Mouse (Mus musculus) ES-E14 (cell line): Measurements from ENCODE around the gene Lmod3. TPM values are rescaled to one million over a fixed set of nuclear protein-coding genes. Genes with fewer than 3 reads are reported as not detected.

Source experiments
- DNase-seq: peaks from one replicate; pipeline ENCODE4 v3.0.0-alpha.2; 2013; ENCODE audit warnings: low read depth, low spot score
- H3K27ac ChIP-seq: 2 replicates; pipeline ENCODE4 v1.5.1; 2012; ENCODE audit warnings: low read depth, mild to moderate bottlenecking, low read length, moderate library complexity, mixed read lengths; ENCODE audit not compliant: poor library complexity, insufficient read depth, severe bottlenecking
- H3K36me3 ChIP-seq: 2 replicates; pipeline ENCODE4 v1.6.1; 2012; ENCODE audit warnings: mild to moderate bottlenecking, low read length, moderate library complexity, mixed read lengths; ENCODE audit not compliant: control insufficient read depth, poor library complexity, insufficient read depth, severe bottlenecking
- H3K4me1 ChIP-seq, 2 experiments: fragments of 150-350 bp in 1 of 2; sonication (generic) in 1 of 2; 2 replicates each; pipeline ENCODE4 v1.6.1; 2012; ENCODE audit warnings: low read length in 2 of 2, mild to moderate bottlenecking in 1 of 2, mixed read lengths in 1 of 2; ENCODE audit not compliant: control insufficient read depth in 2 of 2, insufficient read depth in 2 of 2, poor library complexity in 1 of 2
- H3K4me3 ChIP-seq, 2 experiments: fragments of 150-350 bp in 1 of 2; sonication (generic) in 1 of 2; 2 replicates each; pipeline ENCODE4 v1.5.1; 2012; ENCODE audit warnings: low read length in 2 of 2, low read depth in 1 of 2, mild to moderate bottlenecking in 1 of 2, mixed read lengths in 1 of 2; ENCODE audit not compliant: insufficient read depth in 1 of 2, poor library complexity in 1 of 2, severe bottlenecking in 1 of 2
- H3K9ac ChIP-seq: 2 replicates; pipeline ENCODE4 v1.6.1; 2012; ENCODE audit warnings: low read depth, mild to moderate bottlenecking, low read length, mixed read lengths; ENCODE audit not compliant: poor library complexity, insufficient read depth, severe bottlenecking
- H3K9me3 ChIP-seq: fragments of 150-350 bp; sonication (generic); 2 replicates; pipeline ENCODE4 v1.6.1; 2012; ENCODE audit warnings: low read depth, mild to moderate bottlenecking, low read length; ENCODE audit not compliant: control insufficient read depth, insufficient read depth
- CHD2 ChIP-seq: IDR thresholded peaks from 2 replicates; pipeline ENCODE4 v1.6.1; 2014; ENCODE audit warnings: mild to moderate bottlenecking, low read depth, low read length, inconsistent platforms
- HCFC1 ChIP-seq: IDR thresholded peaks from 2 replicates; pipeline ENCODE4 v1.6.1; 2012; ENCODE audit warnings: low read length, inconsistent platforms, borderline replicate concordance; ENCODE audit not compliant: insufficient read depth
- MAFK ChIP-seq: IDR thresholded peaks from 2 replicates; pipeline ENCODE4 v1.6.1; 2014; ENCODE audit warnings: mild to moderate bottlenecking, low read depth, low read length, inconsistent platforms; ENCODE audit not compliant: insufficient read depth
- ZC3H11A ChIP-seq: IDR thresholded peaks from 2 replicates; pipeline ENCODE4 v1.6.1; 2012; ENCODE audit warnings: low read depth, mild to moderate bottlenecking, inconsistent platforms, low read length, borderline replicate concordance
- ZNF384 ChIP-seq: IDR thresholded peaks from 2 replicates; pipeline ENCODE4 v1.6.1; 2012; ENCODE audit warnings: low read depth, low read length, inconsistent platforms
- in situ Hi-C, 2 experiments: fragments of 600-800 bp; cut with MboI; formaldehyde crosslinking; loops; one replicate each; pipeline ENCODE4 v1.15.1; 2025; ENCODE audit warnings: low sequenced_read_pairs in 2 of 2, inconsistent platforms in 1 of 2; ENCODE audit not compliant: unreplicated experiment in 2 of 2
- total RNA-seq: library from RNA; depleted of rRNA; stranded (reverse); fragments of 300-350 nt; gene quantifications from 2 replicates; pipeline ENCODE4 v1.2.3, GENCODE M21; 2012; rRNA removed

Gene Lmod3
- 0.09 TPM in 1 of 2 replicates, not detected in the other for total RNA-seq

DNA sequence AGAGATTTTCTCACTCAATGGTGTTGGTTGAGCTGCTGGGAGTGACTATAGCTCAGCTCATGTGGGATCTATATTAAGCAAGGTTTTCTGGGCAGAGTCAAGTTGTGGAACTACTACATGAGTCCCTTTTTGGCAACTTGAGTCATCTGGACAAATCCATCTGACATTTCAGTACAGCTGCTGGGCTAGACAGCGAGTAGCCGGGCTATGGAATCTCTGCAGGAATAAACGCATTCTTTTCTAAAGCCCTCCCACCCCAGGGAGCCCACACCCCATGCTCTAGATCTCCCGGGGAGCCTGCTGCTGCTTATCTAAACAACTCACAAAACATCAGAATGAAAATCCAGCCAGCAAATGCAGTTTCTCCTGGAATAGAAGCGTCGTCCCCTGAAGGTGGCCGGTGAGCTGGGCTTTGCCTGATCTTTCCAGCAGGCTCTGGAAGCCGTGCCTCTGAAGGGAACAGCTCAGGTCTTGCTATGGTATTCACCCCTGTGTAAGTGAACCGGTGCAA, at the start of gene Lmod3:
TSS of gene Lmod3 (minus strand) at position 49 of the 511 bp plus-strand sequence.
- H3K4me3 ChIP-seq: no peak within 1 kb of the TSS
- TF ChIP-seq MAFK: no peak
- TF ChIP-seq CHD2: no peak
- TF ChIP-seq ZNF384: no peak
- TF ChIP-seq ZC3H11A: no peak
- no peak for TF ChIP-seq HCFC1
- H3K36me3 ChIP-seq: no peaks in the 10 kb centered on the region
- H3K9ac ChIP-seq: no peak within 1 kb of the TSS
- no peaks in the 10 kb centered on the region for H3K4me1 ChIP-seq
- no peak for DNase-seq
- H3K27ac ChIP-seq: no peak within 1 kb of the TSS
- no peaks in the 10 kb centered on the region for H3K9me3 ChIP-seq
- in situ Hi-C loops: loop anchor here (10.0 to 25.0 kb wide), 3 partner anchors 160 to 485 kb away; no protein-coding TSS in a partner anchor

DNA sequence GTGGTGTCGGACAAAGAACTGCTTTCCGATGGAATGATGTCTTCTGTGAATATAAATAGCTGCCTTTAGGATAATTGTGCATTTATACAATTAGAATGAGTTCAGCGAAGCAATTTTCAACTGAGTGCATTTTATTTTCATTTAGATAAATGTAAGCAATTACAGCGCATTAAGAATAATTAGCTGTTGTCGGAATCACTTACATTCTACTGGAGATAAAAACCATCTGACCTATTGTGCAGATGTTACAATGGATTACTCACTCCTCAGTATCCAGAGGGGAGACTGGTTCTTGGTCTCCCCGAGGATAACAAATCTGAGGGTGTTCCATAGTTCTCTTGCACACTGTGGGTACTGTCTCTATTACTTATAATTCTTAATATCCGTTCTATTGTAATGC, 49.7 kb upstream of the Lmod3 start:
- no peak overlapping the region for H3K9ac ChIP-seq
- in situ Hi-C loops: no loop called here
- no peak for DNase-seq
- H3K27ac ChIP-seq: no peak overlapping the region
- peaks cover 0 to 3% of the 10 kb centered on the region in 2 experiments; a peak in 1 of 4 replicates for H3K4me1 ChIP-seq
- H3K36me3 ChIP-seq: peaks cover 2% of the 10 kb centered on the region; the same call in 1 of the 2 replicates
- H3K4me3 ChIP-seq: no peak overlapping the region
- H3K9me3 ChIP-seq: no peaks in the 10 kb centered on the region
- TF ChIP-seq HCFC1: no peak

- Histone ChIP-seq H3K27ac (no peak overlapping the region), H3K9me3 (no peaks in the 10 kb centered on the region), H3K9ac (no peak overlapping the region), H3K4me1 (no peaks in the 10 kb centered on the region), H3K4me3 (no peak overlapping the region), H3K36me3 (no peaks in the 10 kb centered on the region)
- no peak for DNase-seq
- in situ Hi-C loops: no loop called here
- TF ChIP-seq MAFK: no peak
- TF ChIP-seq ZC3H11A: no peak
- TF ChIP-seq CHD2: no peak
- TF ChIP-seq ZNF384: no peak
- no peak for TF ChIP-seq HCFC1
Observed at GRCm38 (mm10) chr6:97300659-97301058, 48.1 kb upstream of the Lmod3 start.

DNA sequence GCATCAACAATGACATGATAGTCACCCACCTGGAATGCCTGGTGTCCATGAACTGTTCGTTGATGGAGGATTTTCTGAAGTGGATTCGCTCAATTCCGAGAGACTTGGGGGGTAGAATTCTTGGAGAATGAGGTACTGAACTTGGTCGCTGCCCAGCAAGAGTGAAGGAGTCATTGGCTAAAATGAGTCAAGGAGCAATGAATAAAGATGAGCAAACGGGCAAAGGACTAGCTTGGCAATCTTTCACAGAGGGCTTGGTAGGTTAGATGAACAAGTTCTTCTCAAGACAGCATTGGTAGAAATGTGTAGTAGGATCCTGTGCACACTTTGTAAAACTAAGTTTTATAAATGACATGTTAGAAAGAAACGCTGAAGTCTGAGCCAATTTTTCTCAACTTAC, 47.6 kb upstream of the Lmod3 start:
- H3K36me3 ChIP-seq: no peaks in the 10 kb centered on the region

DNA sequence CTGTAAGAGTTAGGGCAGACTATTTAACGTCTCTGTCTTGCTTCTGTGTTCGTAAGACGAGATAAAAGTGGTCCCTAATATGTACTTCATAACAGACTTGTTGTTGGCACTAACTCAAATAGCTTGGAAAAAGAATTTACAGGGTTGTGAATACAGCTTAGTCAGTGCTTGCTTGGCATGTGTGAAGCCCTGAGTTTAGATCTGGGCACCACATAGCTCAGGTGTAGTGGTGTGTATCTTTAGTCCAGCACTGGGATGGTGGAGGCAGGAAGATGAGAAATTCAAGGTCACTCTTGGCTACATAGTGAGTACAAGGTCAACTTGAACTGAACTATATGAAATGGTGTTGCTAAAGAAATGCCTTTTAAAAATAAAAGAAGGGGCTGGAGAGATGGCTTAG, 44.6 kb upstream of the Lmod3 start:
- Histone ChIP-seq H3K9me3 (no peaks in the 10 kb centered on the region), H3K27ac (no peak overlapping the region), H3K36me3 (no peaks in the 10 kb centered on the region), H3K9ac (no peak overlapping the region), H3K4me1 (no peaks in the 10 kb centered on the region), H3K4me3 (no peak overlapping the region)
- DNase-seq: no peak
- in situ Hi-C loops: no loop called here
- TF ChIP-seq MAFK (no peak), CHD2 (no peak), ZNF384 (no peak), ZC3H11A (no peak), HCFC1 (no peak)

More for the DNA sequence above, 47.6 kb upstream of the Lmod3 start:
- H3K9me3 ChIP-seq: no peaks in the 10 kb centered on the region
- H3K4me1 ChIP-seq: no peaks in the 10 kb centered on the region
- no peak overlapping the region for H3K9ac ChIP-seq
- no peak for TF ChIP-seq CHD2
- TF ChIP-seq MAFK: no peak
- TF ChIP-seq ZNF384: no peak
- no peak for TF ChIP-seq HCFC1
- TF ChIP-seq ZC3H11A: no peak
- H3K4me3 ChIP-seq: no peak overlapping the region
- H3K27ac ChIP-seq: no peak overlapping the region
- no peak for DNase-seq
- in situ Hi-C loops: no loop called here
